Mouse (Mus musculus) adrenal gland, adult 18-20 months (tissue): ENCODE measurements around the gene Foxk1. TPM values are rescaled to one million over a fixed set of nuclear protein-coding genes. Genes with fewer than 3 reads are reported as not detected.

ENCODE experiments used
- DNase-seq, 2 experiments: peaks; one replicate each; pipeline ENCODE4 v3.0.0; 2021 to 2022; ENCODE audit warnings: low spot score in 2 of 2
- total RNA-seq, 2 experiments: library from RNA; stranded (reverse); gene quantifications; 1 replicate in 1 of 2; 2 replicates in 1 of 2; pipeline ENCODE4 v1.2.3; 2021

Foxk1 gene
- total RNA-seq, 2 experiments from 2014 or later: 17.9 to 22.1 TPM

DNA sequence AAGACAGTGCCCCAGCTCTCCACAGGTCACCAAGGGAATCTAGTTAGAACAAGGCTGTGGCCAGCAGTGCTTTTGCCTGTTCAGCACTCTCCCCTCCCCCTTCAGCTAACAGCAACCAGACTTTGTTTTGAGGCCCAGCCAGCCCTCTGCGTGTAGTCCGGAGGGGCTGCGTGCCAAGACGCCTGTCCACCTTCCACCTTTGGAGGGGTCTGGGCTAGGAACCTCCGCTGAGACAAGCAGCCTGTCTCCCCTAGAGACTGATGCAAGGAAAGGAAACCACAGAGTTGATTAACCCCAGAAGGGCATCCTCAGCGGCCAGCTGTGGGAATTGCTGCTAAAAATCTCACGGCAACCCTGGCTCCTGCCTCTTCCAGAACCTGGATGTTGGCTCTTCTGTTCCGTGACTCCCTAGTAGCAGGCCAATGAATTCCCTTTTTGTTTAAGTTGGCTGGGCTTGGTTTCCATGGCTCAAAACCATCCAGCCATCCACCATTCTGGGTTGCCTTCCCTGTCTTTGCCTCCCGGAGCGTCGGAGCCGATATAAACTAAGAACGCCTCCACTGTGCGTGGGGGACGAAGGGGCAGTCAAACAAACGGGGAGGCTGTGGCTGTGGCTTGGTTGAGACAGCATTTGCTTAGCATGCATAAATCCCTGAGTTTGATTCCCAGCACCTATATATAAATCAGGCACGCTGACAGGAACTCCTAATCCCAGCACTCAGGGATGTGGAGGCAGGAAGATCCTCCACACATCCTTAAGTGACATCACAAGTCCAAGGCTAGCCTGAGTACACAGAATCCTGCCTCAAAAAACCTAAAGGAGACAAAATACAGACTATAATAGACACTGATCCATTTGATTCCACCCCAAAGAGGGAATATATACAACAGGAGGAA lies 14.3 kb upstream of the Foxk1 start:
- DNase-seq: no peak

DNA sequence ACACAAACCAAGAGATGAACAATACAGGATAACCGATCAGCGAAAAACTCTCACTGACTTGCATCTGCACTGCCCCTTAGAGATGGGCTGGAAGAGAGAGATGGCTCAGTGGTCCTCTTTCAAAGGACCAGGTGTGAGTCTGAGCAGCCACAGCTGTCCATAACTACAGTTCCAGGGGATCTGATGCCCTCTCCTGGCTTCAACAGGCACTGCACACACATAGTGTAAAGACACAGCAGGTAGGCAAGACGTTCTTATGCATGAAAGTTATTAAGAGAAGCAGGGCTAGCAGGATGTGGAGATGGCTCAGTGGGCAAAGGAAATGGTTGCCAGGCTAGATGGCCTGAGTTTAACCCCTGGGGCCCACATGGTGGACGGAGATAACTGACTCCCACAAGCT lies 13.6 kb upstream of the Foxk1 start:
- DNase-seq: no peak

DNA sequence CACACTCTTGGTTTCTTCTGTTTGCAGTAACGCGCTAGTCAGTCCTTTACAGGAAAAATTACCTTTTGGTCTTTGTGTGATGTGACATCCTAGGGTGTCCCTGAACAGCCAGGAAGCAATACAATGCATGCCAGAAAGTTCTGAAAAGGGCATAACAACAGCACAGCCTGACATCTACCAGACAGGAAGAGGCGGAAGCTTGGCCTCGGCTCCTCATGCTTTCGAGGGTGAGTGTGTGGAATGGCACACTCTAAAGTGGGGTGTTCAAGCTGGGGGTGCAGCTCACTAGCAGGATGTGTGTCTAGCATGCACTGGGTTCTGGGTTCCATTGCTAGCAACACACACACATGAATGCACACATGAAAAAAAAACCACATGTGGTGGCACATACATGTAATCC lies 9.6 kb upstream of the Foxk1 start:
- DNase-seq: no peak

DNA sequence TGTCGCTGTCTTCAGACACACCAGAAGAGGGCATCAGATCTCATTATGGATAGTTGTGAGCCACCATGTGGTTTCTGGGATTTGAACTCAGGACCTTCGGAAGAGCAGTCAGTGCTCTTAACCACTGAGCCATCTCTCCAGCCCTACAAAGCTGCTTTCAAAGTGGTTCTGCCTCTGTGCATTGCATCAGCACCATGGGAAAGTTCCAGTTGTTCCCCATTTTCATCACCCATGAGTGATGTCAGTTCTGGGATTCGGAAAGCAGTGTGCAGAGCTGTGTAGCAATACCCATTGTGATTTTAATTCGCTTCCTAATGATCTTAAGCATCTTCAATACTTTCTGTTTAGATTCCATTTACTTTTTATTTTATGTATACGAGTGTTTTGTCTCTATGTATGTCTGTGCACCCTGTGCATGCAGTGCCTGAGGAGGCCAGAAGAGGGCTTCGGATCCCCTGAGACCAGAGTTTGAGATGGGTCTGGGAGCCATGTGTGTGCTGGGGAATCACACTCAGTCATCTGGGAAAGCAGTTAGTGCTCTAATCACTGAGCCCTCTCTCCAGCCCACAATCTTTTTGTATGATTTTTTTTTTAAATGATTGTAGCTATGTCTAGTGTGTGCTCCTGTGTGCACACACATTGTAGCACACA lies 6.6 kb upstream of the Foxk1 start:
- no peak for DNase-seq

DNA sequence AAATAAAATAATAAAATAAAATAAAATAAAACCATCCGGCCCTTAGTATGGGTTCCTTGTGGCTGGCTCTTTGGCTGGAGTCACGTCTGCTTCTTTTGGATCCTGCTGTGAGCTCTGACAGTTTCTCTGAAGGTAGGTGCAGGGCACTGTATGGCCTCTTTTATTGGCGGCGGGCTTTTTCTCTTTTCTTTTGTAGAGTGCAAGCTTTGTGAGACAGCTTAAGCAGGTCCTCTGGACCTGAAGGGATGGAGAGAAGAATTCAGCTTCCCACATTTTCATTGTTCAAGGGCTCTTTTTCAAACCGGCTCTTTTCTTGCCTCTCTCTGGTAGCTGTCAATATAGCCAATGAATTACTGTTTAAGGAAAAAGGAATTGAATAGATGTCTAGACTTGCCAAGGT lies 5.4 kb upstream of the Foxk1 start:
- no peak for DNase-seq

DNA sequence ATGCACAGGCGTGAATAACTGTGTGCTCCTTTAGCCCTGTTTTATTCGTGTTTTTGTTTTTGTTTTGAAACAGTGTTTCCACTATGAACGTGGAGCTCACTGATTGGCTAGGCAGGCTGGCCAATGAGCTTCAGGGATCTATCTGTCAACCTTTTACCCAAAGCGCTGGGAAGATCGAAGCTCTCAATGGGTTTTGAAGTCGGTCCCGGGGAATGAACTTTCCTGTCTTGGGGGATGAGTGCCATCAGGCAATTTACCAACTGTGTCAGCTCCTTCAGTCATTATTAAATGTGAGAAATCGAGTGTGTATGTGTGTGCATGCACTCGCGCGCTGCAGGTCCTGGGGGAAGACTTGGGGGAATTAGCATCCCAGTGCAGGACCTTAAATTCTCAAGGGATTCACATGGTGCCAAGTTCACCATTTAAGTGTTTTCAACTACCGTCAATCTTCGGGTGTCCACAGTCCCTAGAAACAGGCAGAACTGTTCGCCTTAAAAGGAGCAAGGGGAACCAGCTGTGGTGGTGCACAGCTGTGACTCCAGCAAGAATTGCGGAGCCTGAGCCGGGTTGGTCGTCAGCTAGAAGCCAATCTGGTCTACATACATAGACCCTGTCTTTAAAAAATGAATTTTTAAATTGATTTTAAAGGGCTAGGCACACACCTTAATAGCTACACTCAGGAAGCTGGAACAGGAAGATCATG lies 965 bp upstream of the Foxk1 start:
- DNase-seq: no peak

DNA sequence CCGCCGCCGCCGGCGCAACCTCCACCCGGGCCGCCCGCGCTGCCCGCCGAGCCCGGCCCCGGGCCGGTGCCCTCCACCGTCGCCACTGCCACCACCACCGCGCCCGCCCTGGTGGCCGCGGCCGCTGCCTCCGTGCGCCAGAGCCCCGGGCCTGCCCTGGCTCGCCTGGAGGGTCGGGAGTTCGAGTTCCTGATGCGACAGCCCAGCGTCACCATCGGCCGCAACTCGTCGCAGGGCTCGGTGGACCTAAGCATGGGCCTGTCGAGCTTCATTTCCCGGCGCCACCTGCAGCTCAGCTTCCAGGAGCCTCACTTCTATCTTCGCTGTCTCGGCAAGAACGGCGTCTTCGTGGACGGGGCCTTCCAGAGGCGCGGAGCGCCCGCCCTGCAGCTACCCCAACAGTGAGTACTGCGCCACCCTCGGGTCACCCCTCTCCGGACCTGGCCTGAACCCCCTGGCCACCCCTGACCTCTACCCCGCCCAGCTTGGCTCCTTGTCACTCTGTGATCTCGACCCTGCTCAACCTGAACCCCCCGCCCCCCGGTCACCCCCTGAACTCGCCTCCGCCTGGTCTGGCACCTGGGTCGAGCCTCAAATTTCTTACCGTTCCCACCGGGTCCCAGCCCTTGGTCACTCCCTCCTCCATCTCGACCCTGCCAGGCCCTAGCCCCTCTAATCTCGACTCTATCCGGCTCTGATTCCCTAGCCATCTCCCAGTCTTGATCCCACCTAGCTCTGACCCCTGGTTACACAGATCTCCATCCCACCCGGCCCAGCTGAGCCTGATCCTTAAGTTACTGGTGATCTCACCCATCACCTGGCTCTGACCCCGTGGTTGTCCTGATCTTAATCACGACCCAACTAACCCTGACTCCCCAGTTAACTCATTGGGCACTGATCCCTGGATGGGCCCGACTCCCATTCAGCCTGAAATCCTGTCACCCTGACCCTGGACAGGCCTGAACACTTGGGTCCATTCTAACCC lies 636 bp downstream of the Foxk1 start:
- DNase-seq: peak; percentile 44 to 49

DNA sequence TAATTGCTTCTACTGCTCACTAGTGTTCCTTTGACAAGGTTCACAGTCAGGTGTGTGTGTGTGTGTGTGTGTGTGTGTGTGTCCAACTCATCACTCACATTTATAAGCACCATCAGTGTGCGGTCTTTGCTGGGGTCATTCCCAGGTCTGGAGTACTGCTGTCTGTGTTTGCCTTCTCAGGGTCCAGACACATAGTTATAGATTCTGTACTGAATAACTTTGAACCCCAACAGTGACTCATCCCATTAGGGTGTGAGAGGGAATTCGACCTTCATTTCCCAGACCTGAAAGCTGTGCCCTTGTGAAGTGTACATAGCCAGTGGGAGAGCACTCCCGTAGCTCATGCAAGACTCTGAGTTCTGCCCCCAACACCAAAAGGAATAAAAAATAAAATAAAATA lies 2.4 kb downstream of the Foxk1 start:
- DNase-seq: no peak

DNA sequence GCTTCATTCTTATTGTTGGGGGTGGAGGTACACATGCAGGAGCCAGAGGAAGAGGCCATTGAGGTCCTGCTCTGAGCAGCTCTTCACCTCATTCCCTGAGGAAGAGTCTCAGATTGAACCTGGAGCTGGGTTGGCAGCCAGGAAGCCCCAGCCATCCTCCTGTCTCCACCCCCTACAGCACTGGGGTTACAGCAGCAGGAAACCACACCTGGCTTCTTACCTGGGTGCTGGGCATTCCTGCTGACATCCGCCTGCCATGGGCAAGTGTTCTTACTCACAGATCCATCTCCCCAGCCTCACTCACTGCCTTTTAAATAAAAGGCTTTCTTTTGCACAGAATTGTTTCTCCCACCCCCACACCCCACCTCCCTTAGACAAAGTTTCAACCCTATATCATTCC lies 3.0 kb downstream of the Foxk1 start:
- no peak for DNase-seq

DNA sequence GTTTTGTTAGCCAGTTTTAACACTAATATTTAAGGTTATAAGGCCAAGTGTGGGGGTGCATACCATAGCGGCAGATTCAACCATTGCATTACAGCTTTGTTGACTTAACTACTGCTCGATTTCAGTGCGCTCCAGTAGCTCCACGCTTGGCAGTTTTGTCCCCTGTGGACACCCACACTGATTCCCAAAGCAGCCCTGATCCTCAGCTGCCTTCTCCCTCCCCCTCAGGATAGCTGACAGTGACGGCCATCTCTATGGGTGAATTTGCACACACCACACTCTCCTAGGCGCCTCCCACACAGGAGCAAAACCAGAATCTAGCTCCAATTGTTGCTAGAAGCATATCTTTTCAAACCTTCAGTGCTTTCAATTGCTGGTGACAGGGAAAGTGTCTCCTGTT lies 4.1 kb downstream of the Foxk1 start:
- no peak for DNase-seq

DNA sequence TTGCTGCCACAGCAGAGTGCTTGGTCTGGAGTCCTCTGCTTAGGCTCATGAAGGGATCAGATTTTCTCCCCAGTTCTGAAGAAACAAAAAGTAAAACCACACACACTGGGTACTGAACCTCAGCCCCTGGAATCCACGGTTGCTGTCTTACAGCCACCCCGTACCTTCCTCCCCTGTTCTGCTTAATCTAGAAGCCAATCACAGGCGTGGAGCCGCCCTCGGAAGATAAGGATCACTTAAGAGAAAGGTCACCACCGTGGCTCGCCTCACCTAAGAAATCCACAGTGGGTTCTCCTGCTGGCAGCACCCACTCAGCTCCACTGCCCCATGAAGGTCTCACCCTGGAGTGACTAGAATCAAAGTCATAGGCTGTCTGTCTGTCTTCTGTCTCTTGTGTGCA lies 5.1 kb downstream of the Foxk1 start:
- no peak for DNase-seq

DNA sequence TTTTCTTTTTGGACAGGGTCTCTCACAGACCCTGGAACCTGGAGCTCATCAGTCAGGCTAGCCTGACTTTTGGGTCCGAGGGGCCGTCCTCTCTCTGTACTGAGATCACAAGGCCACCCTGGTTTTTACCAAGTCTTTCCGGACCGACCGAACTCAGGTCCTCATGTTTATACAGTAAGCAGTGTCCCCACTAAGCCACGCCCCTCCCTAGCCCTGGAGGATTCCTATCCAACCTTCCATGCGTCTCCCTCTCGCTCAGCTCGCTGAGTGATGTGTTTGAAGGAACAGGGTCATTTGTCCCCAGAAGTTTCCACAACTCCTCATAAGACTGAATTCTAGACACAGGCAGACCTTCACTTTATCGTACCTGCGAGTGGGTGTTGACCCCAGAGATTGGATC lies 5.6 kb downstream of the Foxk1 start:
- no peak for DNase-seq

DNA sequence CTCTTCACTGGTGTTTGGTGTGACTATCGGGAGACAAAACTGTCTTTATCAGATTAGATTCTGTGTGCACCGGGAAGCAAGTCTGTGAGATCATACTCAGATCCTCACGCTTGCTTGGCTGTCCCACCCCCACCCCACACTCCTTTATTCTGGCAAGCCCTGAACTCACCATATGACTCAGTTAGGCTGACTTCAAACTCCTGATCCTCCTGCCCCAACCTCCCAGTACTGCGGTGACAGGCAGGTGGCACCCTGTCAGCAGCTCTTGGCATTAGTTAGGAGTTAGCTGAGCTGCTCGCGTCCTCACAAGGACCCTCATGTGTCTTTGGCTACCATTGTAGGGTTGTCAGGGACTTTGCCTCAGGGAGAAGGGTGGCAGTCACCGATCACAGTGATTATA lies 6.1 kb downstream of the Foxk1 start:
- no peak for DNase-seq

DNA sequence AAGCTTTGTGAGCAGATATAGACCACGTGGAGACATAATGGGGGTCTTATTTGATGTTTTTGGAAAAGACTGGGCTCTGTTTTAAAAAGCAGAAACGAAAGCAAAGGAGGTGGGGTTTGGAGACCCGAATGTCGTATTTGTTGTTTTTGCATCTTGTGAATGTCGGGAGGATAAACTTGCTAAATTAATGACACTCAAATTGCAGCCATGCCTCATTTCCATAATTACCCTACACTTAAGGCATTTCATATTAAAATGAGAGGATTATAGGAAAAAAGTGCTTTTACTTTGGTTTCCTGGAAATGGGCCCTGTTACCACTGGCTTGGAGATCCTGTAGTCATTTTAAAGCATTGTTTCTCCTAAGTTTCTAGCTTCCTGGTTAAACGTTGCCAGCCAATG lies 7.9 kb downstream of the Foxk1 start:
- no peak for DNase-seq

DNA sequence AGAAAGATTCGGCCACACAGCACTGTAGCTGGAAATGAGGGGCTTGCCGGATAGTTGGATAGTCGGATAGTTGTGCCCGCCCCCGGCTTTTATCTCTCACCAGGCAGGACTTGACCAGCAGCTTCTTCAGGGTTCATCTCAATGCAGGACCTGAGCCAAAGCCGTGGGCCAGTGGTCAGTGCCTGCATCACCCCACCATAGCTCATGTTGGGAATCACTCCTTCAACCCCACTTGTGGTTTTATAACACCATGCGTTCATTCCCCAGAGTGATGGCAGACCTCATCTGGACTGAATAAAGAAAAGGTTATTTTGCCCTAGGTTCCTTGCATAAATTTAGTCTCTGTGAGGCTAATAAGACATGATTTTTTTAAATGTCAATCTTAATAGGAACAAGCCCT lies 9.1 kb downstream of the Foxk1 start:
- DNase-seq: no peak

DNA sequence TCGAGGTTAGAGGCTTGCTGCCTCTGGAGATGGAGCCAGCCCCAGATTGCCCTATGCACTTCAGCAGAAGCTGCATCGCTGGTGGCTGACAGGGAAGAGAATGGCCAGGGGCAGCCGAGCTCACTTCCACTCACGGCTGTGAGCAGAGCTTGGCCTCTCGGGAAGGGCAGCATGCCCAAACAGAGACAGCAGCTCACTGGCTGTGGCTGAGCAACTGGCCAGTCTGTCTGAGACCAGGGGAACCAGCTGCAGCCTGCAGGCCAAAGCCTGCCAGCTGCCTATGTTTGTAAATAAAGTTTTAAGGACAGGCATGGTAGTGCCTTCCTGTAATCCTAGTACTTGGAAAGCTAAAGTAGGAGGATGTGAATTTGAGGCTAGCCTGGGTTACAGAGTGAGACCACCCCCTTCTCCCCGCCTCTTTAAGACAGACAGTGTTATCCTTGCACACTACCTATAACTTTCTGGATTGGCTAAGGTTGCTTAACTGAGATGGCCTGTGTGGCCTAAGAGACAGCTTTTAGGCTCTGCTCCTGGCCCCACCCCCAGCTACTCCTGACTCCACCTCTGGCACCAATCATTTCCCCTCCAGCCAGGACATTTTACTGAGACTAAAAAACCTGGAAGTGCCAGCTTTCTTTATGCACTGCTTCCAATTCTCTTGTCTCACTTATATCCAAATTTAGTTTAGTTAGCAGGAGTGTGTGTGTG lies 11.5 kb downstream of the Foxk1 start:
- DNase-seq: no peak

DNA sequence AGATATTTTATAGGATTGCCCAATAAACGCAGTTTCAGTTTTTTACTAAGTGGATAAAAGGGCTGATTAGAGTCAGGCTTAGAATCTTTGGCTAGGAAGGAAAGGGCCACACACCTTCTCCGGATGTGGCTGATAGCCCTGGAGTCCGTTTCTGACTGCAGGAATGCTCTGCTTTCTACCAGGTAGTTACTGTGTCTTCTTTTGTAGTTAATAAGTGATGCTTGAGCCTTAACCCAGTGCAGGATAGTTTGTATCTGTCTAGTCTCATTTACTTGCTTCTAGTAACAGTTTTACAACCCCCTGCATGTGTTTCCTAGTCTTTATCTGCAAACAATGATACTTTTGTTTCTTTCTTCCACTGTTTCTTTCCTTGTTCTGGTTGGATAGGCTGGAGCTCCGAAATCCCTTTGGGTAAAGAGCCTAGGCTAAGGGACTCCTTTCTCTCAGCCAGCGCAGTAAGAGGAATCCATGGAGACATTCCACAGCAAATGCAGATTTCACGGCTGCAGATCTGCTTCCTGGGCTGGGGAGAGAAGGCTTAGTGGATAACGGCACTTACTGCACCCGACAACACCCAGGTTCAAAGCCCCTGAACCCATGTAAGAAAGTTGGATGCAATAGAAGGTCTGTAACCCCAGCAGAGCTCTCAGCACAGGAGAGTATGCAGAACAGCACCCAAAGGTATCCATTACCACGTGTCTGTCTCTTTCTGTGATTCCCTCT lies 12.6 kb downstream of the Foxk1 start:
- no peak for DNase-seq

DNA sequence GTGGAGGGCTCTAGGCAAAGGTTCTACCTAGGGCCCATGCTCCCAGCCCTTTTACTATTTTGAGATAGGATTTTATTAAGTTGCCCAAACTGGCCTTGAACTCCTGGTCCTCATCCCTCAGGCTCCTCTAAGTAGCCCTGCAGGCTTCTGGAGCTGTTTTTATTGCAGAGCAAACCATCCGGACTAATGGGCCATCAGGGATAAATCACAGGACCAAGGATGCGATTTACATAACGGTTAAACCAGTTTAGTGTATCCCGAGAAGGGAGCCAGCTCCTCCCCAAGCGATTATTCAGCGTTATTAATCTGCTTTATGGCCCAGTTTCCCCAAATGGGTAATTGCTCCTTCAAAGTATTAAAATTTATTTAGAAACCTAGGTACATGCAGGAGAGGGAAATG lies 14.1 kb downstream of the Foxk1 start:
- no peak for DNase-seq

DNA sequence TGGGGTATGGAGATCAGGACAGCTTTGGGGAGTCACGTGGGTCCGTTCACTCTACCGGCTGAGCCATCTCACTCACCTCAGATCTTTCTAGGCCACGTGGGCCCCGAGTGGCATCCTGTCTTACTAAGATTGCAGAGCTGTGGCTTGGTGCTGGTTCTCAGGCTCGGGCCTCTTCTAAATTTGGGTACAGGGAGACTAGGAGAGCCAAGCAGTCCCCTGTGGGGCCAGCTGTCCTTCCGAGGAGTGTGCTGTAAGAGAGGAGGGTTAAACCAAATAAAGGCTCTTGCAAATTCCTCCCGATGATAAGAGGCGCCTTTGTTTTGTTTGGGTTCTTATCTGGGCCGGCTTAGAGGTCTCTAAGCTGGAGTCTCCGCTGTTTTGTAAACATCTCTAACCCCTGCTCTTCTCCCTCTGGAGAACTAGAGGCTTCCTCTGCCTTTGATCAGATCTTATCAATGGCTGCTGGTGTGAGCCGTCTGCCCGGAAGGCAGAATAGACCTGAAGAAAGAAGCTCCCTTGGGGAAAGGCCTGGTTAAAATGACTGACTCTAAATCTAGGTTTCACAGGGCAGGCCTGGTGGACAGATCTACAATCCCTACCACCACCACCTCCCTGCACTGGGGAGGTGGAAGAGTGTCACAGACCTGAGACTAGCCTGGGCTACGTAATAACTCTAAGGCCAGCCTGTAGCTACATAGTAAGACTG lies 14.9 kb downstream of the Foxk1 start:
- no peak for DNase-seq
